Mouse (Mus musculus) brain, embryonic 14.5 days (tissue): ENCODE data around the gene Gm28035. TPM values are rescaled to one million over a fixed set of nuclear protein-coding genes. Genes with fewer than 3 reads are reported as not detected.

ENCODE experiments used
- DNase-seq: peaks from one replicate; pipeline ENCODE4 v3.0.0-alpha.2; 2011; ENCODE audit warnings: low read depth
- CTCF ChIP-seq: fragments of 200-500 bp; IDR thresholded peaks from 2 replicates; pipeline ENCODE4 v1.5.1; 2012; ENCODE audit warnings: inconsistent platforms, mild to moderate bottlenecking, moderate library complexity, borderline replicate concordance; ENCODE audit not compliant: insufficient read depth, insufficient read length; ENCODE audit errors: extremely low read depth
- POLR2A ChIP-seq: fragments of 200-500 bp; IDR thresholded peaks from 2 replicates; pipeline ENCODE4 v1.6.1; 2012; ENCODE audit warnings: mild to moderate bottlenecking, inconsistent platforms, borderline replicate concordance; ENCODE audit not compliant: poor library complexity, insufficient read depth, insufficient read length, severe bottlenecking; ENCODE audit errors: extremely low read depth
- polyA plus RNA-seq: library from polyadenylated mRNA; depleted of rRNA; stranded (reverse); fragments of >200 nt; gene quantifications from 2 replicates; pipeline ENCODE4 v1.2.3, GENCODE M21; 2012

Gene Gm28035
- polyA plus RNA-seq, 1 experiment, result 14.8 TPM

DNA sequence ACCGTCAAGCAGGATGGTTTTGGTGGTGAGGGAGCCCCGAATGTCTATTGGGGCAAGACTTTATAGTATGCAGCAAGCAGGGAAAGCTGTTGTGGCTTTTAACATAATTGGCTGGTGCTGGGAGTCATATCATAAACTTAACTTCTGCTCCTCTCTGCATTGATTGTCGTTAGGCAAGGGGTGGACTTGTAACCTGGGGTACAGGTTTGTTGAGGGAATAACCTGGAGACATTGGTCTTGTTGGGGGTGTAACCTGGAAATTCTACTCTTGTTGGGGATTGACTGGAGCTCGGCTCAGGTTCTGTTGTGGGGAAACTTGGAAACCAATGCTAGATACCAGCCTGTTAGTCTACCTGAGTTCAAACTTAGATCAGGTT, 28.2 kb upstream of the Gm28035 start:
- no peak for DNase-seq

GRCm38 (mm10) chr2:30212951-30213350, 27.4 kb upstream of the Gm28035 start:
- no peak for DNase-seq
- TF ChIP-seq CTCF, result no peak
- TF ChIP-seq POLR2A, result no peak

More for the DNA sequence above, 28.2 kb upstream of the Gm28035 start:
- no peak for TF ChIP-seq POLR2A
- no peak for TF ChIP-seq CTCF

DNA sequence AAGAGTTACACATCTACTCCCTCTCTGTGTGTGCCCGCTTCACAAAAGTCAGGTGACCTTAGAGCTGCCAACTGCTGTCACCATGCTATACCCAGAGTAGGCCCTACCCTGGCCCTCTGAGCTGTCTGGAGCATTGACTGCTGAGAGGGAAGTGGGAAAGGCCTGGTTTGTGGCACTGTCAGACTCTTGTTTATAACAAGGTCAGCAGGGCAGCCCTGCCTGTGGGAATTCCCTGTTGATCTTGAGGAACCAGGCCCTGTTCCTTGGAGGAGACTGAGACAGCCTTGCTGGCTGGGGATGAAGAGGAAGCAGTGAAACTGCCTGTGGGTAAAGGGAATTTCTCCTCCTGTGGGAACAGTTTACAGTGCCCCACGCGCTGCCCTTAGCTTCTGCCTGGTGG, 25.6 kb upstream of the Gm28035 start:
- no peak for TF ChIP-seq CTCF
- DNase-seq, result no peak

DNA sequence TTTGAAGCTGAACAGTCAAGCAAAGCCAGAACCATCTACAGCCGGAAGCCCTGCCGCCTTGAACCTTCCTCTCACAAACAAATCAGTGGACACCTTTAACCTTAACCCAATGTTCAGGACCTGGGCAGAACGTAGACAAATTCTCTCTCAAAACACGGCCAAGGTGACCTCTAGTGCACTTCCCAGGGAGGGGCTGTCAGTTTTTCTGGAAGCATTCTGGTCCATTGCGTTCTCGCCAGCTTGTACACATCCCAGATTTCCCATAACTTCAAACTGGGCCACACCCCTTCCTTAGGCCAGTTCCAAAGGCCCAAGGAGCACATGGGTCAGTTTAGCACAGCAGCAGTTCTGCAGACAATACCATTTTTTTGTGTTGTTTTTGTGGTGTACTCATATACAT, 24.9 kb upstream of the Gm28035 start:
- no peak for DNase-seq
- TF ChIP-seq CTCF (no peak), POLR2A (no peak)

GRCm38 (mm10) chr2:30216293-30216692, 24.1 kb upstream of the Gm28035 start:
- no peak for DNase-seq
- TF ChIP-seq POLR2A (no peak), CTCF (no peak)

GRCm38 (mm10) chr2:30235593-30235992, 4.8 kb upstream of the Gm28035 start:
- TF ChIP-seq POLR2A (no peak), CTCF (no peak)
- DNase-seq, result no peak

GRCm38 (mm10) chr2:30236426-30237198, 3.8 kb upstream of the Gm28035 start:
- TF ChIP-seq CTCF (no peak), POLR2A (no peak)
- peak; percentile 33 for DNase-seq

GRCm38 (mm10) chr2:30237199-30237880, 3.0 kb upstream of the Gm28035 start, which contains the start of gene Lrrc8a:
Lrrc8a (plus strand) TSS chr2:30237715.
- peak; percentile 100 for DNase-seq
- TF ChIP-seq POLR2A (peak; percentile 93), CTCF (0 out of 2 replicates have a peak, but pooled peaks have one; percentile 0)

- TF ChIP-seq CTCF (no peak), POLR2A (no peak)
- no peak for DNase-seq
Observed at GRCm38 (mm10) chr2:30237881-30238280, 2.5 kb upstream of the Gm28035 start.

DNA sequence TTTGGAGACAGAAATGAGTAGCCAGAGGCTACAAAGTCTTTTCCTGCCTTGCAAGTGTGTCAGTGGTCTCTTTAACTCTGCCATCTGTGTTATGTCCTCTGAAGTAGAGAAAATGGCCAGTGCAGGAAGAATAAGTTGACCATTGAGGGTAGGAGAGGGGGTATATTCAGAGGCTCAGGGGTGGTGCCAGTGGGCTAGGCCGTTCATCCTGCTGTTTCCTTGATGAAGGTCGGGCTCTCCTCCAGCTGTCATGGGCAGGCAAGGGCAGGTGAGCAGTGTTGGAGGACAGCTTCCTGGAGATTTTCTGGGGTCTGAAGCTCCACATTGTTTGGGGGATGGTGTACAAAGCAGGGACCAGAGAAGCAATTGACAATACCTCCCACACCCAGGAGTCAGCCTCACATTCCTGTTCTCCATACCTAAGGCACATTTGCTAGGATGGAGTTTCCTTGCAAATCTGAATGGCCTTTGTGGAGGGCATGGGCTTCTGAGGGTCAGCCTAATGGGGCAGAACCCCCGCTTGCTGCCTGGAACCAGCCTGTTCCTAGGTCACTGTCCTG, 1.4 kb upstream of the Gm28035 start:
- no peak for TF ChIP-seq CTCF
- TF ChIP-seq POLR2A, result no peak
- DNase-seq, result no peak

DNA sequence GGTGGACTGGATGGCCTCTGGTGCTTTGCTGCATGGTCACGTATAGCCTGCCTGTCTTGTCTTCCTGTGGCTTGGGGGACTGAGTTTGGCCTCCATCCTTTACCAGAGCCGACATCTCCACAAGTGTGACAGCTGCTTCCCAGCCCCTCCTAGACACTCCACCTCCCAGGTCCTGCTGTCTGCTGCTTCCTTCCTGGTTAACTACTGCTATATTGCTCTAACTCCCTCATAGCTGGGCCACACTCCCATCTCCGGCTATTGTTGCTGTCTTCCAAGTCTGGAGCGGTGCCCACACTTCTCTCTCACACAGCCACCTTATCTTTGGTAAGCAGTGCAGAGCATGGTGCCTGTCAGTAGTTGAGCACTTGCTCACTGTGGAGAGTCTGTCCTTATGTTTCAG, 590 bp upstream of the Gm28035 start:
- no peak for DNase-seq
- TF ChIP-seq POLR2A, result no peak
- TF ChIP-seq CTCF, result no peak
